Mouse (Mus musculus) forebrain, embryonic 13.5 days (tissue): ENCODE data around the gene Tmod3. TPM values are rescaled to one million over a fixed set of nuclear protein-coding genes. Genes with fewer than 3 reads are reported as not detected.

Experiments
- polyA plus RNA-seq: library from polyadenylated mRNA; unstranded; fragments of >200 nt; fragmentation: Nextera tagmentation; extraction: Ambion mirVana; gene quantifications from 2 replicates; pipeline ENCODE4 v1.2.1, GENCODE M21; 2015

Gene Tmod3
- polyA plus RNA-seq, 1 experiment from 2014 or later: 101 TPM

Other genes with a start within 250 kb of the Tmod3 start
- gene Bcl2l10, start 211.9 kb downstream of the Tmod3 start, polyA plus RNA-seq: not detected in 2 replicates
- 139 and 157 TPM in 2 replicates for gene Mapk6, start 149.7 kb downstream of the Tmod3 start, polyA plus RNA-seq
- gene Leo1, start 118.1 kb downstream of the Tmod3 start, polyA plus RNA-seq: 44.2 and 44.5 TPM in 2 replicates
- 143 and 157 TPM in 2 replicates for gene Tmod2, start 51.7 kb upstream of the Tmod3 start, polyA plus RNA-seq
- 16.0 and 16.3 TPM in 2 replicates for gene Lysmd2, start 66.1 kb upstream of the Tmod3 start, polyA plus RNA-seq
- 89.4 and 106 TPM in 2 replicates for gene Scg3, start 124.4 kb upstream of the Tmod3 start, polyA plus RNA-seq
- gene Bmp5, start 215.7 kb upstream of the Tmod3 start, polyA plus RNA-seq: 1.3 and 2.3 TPM in 2 replicates